Mouse (Mus musculus): ENCODE data around the gene Tubgcp5.

Gene Tubgcp5

GRCm38 (mm10) chr7:55792280-55792679, 1.7 kb upstream of the Tubgcp5 start:
- TF ChIP-seq CTCF (conservative IDR thresholded peaks at IDR 0.05; ENCODE audit: low read length) (no peak), NANOG (IDR thresholded peaks at IDR 0.05; ENCODE audit: borderline replicate concordance, low read length) (no peak), POU5F1 (IDR thresholded peaks at IDR 0.05; ENCODE audit: borderline replicate concordance, low read length) (no peak)
- Histone ChIP-seq H3K9me3 (ENCODE audit: low read length) (no peaks in the 10 kb centered on the region), H3K36me3 (ENCODE audit: insufficient read depth, low read length) (peaks cover 15% of the 10 kb centered on the region), H3K27me3 (ENCODE audit: insufficient read depth, low read length) (no peaks in the 10 kb centered on the region), H3K4me1 (replicated peaks; ENCODE audit: low read depth, low read length) (peaks cover 17% of the 10 kb centered on the region), H3K4me3 (replicated peaks; ENCODE audit: low read length) (no peak overlapping the region)

DNA sequence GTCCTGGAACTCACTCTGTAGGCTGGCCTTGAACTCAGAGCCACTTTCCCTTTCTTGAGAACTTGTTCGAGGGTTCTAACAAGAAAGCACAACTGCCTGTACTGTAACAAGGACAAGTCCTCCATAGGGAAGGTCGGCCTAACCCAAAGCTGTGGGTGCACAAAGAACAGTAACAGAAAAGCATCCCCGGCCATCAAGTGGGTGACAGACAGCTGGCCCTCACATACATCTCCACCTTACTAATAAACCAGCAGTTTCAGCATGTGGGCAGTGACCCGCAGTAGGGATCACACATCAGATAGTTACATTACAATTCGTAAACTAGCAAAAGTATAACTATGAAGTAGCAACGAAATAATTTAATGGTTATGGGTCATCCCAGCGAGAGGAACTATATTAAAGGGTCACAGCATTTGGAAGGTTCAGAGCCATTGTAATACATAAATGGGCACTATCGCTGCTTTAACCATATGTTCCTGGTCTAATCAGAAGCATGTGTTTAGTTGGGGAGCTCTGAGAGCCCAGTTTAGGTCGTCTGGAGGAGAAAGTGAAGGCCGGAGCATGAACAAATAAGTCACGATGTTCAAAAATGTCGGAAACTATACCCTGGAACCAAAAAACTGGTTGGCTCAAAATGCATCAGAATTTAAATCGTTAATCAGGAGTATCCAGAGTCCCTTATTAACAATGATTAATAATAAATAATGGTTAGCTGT, 560 bp upstream of the Tubgcp5 start:
- TF ChIP-seq CTCF (conservative IDR thresholded peaks at IDR 0.05; ENCODE audit: low read length) (no peak), POU5F1 (IDR thresholded peaks at IDR 0.05; ENCODE audit: borderline replicate concordance, low read length) (no peak), NANOG (IDR thresholded peaks at IDR 0.05; ENCODE audit: borderline replicate concordance, low read length) (no peak)

GRCm38 (mm10) chr7:55799981-55800380, 6.0 kb downstream of the Tubgcp5 start:
- H3K9me3 ChIP-seq (ENCODE audit: low read length): no peaks in the 10 kb centered on the region
- TF ChIP-seq CTCF (conservative IDR thresholded peaks at IDR 0.05; ENCODE audit: low read length) (no peak), POU5F1 (IDR thresholded peaks at IDR 0.05; ENCODE audit: borderline replicate concordance, low read length) (no peak), NANOG (IDR thresholded peaks at IDR 0.05; ENCODE audit: borderline replicate concordance, low read length) (no peak)
- H3K36me3 ChIP-seq (ENCODE audit: insufficient read depth, low read length): peaks cover 88% of the 10 kb centered on the region
- no peaks in the 10 kb centered on the region for H3K27me3 ChIP-seq (ENCODE audit: insufficient read depth, low read length)
- no peak overlapping the region for H3K4me3 ChIP-seq (replicated peaks; ENCODE audit: low read length)
- H3K4me1 ChIP-seq (replicated peaks; ENCODE audit: low read depth, low read length): peaks cover 6% of the 10 kb centered on the region

More for the DNA sequence above, 560 bp upstream of the Tubgcp5 start:
- Histone ChIP-seq H3K27me3 (ENCODE audit: insufficient read depth, low read length) (no peaks in the 10 kb centered on the region), H3K9me3 (ENCODE audit: low read length) (no peaks in the 10 kb centered on the region), H3K4me1 (replicated peaks; ENCODE audit: low read depth, low read length) (peaks cover 14% of the 10 kb centered on the region), H3K36me3 (ENCODE audit: insufficient read depth, low read length) (peaks cover 26% of the 10 kb centered on the region), H3K4me3 (replicated peaks; ENCODE audit: low read length) (peak overlapping the region; percentile 85)

DNA sequence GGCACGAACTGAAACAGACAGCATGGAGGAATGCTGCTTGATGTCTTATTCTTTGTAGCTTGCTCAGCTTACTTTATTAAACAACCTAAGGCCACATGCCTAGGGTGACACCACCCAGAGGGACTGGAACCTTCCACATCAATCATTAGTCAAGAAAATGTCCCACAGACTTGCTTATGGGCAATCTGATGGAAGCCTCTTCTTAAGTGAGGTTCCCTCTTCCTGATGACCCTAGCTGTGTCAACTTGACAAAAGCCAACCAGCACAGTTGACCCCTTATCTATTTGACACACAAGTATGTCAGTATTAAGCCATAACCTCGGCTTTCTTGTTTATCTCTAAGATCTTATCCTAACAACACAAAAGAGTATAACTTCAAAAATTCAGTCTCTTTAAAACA, 16.0 kb downstream of the Tubgcp5 start:
- Histone ChIP-seq H3K27me3 (ENCODE audit: insufficient read depth, low read length) (no peaks in the 10 kb centered on the region), H3K4me3 (replicated peaks; ENCODE audit: low read length) (no peak overlapping the region), H3K36me3 (ENCODE audit: insufficient read depth, low read length) (peaks cover 65% of the 10 kb centered on the region), H3K4me1 (replicated peaks; ENCODE audit: low read depth, low read length) (no peaks in the 10 kb centered on the region), H3K9me3 (ENCODE audit: low read length) (no peaks in the 10 kb centered on the region)
- no peak for TF ChIP-seq POU5F1 (IDR thresholded peaks at IDR 0.05; ENCODE audit: borderline replicate concordance, low read length)
- TF ChIP-seq CTCF (conservative IDR thresholded peaks at IDR 0.05; ENCODE audit: low read length): no peak
- TF ChIP-seq NANOG (IDR thresholded peaks at IDR 0.05; ENCODE audit: borderline replicate concordance, low read length): no peak

DNA sequence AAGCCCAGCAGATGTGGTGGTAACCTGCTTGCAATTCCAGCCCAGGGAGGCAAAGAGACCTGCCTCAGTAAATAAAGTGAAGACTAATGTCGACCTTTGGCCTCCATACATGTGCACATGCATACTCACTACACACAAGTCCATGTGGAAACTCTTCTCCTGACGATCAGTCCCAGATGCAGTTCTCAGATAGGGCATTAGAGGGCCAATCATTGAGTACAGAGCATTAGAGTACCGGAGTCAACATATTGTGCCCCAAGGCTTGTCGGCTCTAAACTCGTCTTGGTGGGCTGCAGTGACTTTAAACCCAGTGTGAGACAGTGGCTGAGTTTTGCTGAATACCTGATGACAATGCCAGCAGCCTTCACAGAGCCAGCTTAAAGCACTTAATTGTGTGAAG, 30.5 kb downstream of the Tubgcp5 start:
- TF ChIP-seq POU5F1 (IDR thresholded peaks at IDR 0.05; ENCODE audit: borderline replicate concordance, low read length) (no peak), NANOG (IDR thresholded peaks at IDR 0.05; ENCODE audit: borderline replicate concordance, low read length) (no peak), CTCF (conservative IDR thresholded peaks at IDR 0.05; ENCODE audit: low read length) (no peak)
- Histone ChIP-seq H3K27me3 (ENCODE audit: insufficient read depth, low read length) (no peaks in the 10 kb centered on the region), H3K4me3 (replicated peaks; ENCODE audit: low read length) (no peak overlapping the region), H3K9me3 (ENCODE audit: low read length) (no peaks in the 10 kb centered on the region), H3K4me1 (replicated peaks; ENCODE audit: low read depth, low read length) (0 out of 2 replicates have a peak, but pooled peaks cover 2% of the 10 kb centered on the region), H3K36me3 (ENCODE audit: insufficient read depth, low read length) (peaks cover 67% of the 10 kb centered on the region)

DNA sequence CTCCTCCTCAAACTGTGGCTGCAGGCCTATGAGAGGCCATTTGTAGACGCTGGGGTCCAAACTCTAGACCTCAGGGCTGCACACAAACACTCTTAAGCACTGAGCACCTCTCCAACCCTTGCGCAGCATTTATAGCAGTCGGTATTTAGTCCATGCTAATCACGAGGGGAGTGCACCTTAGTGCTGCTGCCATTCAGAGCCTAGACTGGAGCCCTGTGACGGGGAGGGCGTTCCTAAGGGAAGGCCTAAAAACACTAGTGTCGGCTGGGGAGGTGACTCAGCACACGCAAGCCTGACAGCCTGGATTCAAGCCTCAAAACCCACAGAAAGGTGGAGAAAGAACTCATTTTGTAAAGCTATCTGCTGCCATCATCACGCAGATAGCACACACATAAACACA, 33.6 kb downstream of the Tubgcp5 start:
- Histone ChIP-seq H3K4me1 (replicated peaks; ENCODE audit: low read depth, low read length) (0 out of 2 replicates have a peak, but pooled peaks cover 2% of the 10 kb centered on the region), H3K36me3 (ENCODE audit: insufficient read depth, low read length) (peaks cover 55% of the 10 kb centered on the region), H3K9me3 (ENCODE audit: low read length) (no peaks in the 10 kb centered on the region), H3K4me3 (replicated peaks; ENCODE audit: low read length) (no peak overlapping the region), H3K27me3 (ENCODE audit: insufficient read depth, low read length) (no peaks in the 10 kb centered on the region)
- no peak for TF ChIP-seq POU5F1 (IDR thresholded peaks at IDR 0.05; ENCODE audit: borderline replicate concordance, low read length)
- no peak for TF ChIP-seq CTCF (conservative IDR thresholded peaks at IDR 0.05; ENCODE audit: low read length)
- no peak for TF ChIP-seq NANOG (IDR thresholded peaks at IDR 0.05; ENCODE audit: borderline replicate concordance, low read length)

DNA sequence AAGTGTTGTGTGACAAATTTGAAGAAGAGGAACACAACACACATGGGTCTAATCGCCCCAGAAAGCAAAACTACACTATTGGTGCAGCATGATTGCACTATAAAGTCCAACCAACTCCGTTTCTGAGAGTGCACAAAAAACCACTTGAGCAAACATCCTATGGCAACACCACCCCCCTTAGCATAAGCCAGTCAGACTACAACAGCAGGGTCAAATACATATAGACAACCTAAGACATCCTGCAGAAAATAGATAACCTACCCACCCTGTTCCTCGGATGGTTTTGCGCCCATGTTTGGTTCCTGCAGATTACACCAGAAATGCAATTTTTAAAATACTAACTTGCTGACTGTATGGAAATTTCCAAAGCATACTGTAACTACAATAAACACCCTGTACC, 42.9 kb downstream of the Tubgcp5 start:
- H3K4me3 ChIP-seq (replicated peaks; ENCODE audit: low read length): no peak overlapping the region
- H3K9me3 ChIP-seq (ENCODE audit: low read length): no peaks in the 10 kb centered on the region
- no peaks in the 10 kb centered on the region for H3K27me3 ChIP-seq (ENCODE audit: insufficient read depth, low read length)
- peaks cover 8% of the 10 kb centered on the region for H3K4me1 ChIP-seq (replicated peaks; ENCODE audit: low read depth, low read length)
- peaks cover 14% of the 10 kb centered on the region for H3K36me3 ChIP-seq (ENCODE audit: insufficient read depth, low read length)
- TF ChIP-seq CTCF (conservative IDR thresholded peaks at IDR 0.05; ENCODE audit: low read length) (no peak), NANOG (IDR thresholded peaks at IDR 0.05; ENCODE audit: borderline replicate concordance, low read length) (no peak), POU5F1 (IDR thresholded peaks at IDR 0.05; ENCODE audit: borderline replicate concordance, low read length) (no peak)

DNA sequence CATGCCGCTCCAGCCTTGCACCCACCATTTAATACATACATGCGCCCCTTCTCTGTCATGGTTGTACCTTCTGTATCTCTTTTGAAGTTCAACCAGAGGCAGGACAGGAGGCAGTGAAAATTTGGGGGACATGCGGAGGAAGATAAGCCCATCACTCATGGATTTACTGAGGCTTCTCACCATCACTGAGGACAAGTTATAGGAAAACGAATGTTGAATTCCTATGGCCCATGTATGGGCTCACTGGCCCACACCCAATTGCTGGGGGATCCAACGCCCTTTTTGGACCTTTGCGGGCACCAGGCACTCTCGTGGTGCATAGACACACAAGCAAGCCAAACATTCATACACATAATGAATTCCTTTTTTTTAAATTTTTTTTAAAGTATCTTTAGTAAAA, 47.5 kb downstream of the Tubgcp5 start, which contains the start of gene Cyfip1:
TSS of gene Cyfip1 (plus strand) at position 301 of the 400 bp plus-strand sequence.
- H3K36me3 ChIP-seq (ENCODE audit: insufficient read depth, low read length): no peaks in the 10 kb centered on the region
- TF ChIP-seq NANOG (IDR thresholded peaks at IDR 0.05; ENCODE audit: borderline replicate concordance, low read length): no peak
- no peak for TF ChIP-seq CTCF (conservative IDR thresholded peaks at IDR 0.05; ENCODE audit: low read length)
- no peak for TF ChIP-seq POU5F1 (IDR thresholded peaks at IDR 0.05; ENCODE audit: borderline replicate concordance, low read length)
- peak within 1 kb of the TSS; percentile 89 for H3K4me3 ChIP-seq (replicated peaks; ENCODE audit: low read length)
- no peaks in the 10 kb centered on the region for H3K9me3 ChIP-seq (ENCODE audit: low read length)
- H3K27me3 ChIP-seq (ENCODE audit: insufficient read depth, low read length): no peaks in the 10 kb centered on the region
- peaks cover 32% of the 10 kb centered on the region for H3K4me1 ChIP-seq (replicated peaks; ENCODE audit: low read depth, low read length)
